In the genomic region with DNA sequence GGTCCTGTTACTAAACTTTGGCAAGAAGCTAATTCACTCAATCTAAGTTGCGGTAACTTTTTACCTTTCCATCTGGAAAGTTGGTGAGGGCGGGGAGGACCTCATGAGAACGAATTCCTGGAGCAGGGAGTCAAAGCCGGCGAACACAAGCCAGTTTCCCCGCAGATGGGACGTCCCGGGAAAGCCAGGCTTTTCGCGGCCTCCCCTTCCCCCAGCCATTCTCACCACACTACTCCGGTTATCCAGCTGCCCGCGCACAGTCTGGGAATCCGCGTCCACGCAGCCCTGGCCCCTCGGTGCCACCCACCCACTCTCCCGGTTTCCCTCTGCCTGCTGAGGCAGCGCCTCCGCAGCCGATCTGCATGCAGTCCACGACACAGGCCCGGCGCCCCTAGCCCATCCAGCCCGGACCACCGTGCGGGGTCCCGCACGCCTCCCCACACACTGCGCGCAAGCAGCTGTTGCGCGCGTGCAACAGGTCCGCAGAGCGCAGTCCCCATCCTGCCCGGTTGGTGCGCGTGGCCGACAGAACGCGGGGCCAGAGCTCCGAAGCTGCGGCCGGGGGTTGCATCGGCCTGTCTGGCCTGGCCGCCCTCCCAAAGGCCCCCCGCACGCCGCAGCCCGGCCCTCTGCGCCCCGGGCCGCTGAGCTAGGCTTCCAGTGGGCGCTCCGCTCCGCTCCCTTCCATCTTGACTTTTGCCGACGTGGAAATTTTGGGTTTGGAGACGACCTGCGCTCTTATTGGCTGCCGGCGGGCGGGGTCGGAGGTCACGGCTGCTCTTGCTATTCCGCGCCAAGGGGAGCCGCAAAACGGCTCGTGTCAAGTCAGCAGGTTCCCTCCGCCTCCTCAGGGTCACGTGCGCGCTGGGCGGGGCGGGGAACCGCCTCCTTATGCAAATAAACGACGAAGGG, we compare ENCODE assay signal across 8 mouse cellular contexts.
DNase-seq lines count a peak whose midpoint lies in the region; ATAC-seq and TF ChIP-seq lines count a peak whose summit lies in the region.

No protein-coding gene starts in this region.

- peak; percentile 83 for ATAC-seq in embryonic facial prominence, embryonic 12.5 days (ENCODE audit: insufficient number of reproducible peaks, insufficient read depth, low FRiP score, low TSS enrichment)
- ATAC-seq in limb, embryonic 14.5 days (ENCODE audit: low FRiP score, low read depth) = peak; percentile 92
- ATAC-seq in midbrain, embryonic 16.5 days = peak; percentile 90

- TF ChIP-seq POLR2A in limb, embryonic 14.5 days (IDR thresholded peaks at IDR 0.05; ENCODE audit: borderline replicate concordance, extremely low read depth, insufficient read depth, insufficient read length) = 0 out of 2 replicates have a peak, but pooled peaks have one; percentile 19

- DNase-seq in layer of hippocampus, adult 11-12 months (ENCODE audit: low spot score) = peak; percentile 45
- DNase-seq in layer of hippocampus, adult 9-10 months (ENCODE audit: low spot score) = no peak
- peak; percentile 75 for DNase-seq in heart, adult 8-10 months (ENCODE audit: low spot score)
- peak; percentile 61 to 75 for DNase-seq in kidney, adult 8-10 months
- peak; percentile 92 for DNase-seq in limb, embryonic 14.5 days (ENCODE audit: low spot score)
- peak; percentile 70 to 77 for DNase-seq in spleen, postnatal 36 days (ENCODE audit: low spot score in 2 of 2)

- peak overlapping the region; percentile 68 for H3K9ac ChIP-seq in embryonic facial prominence, embryonic 12.5 days
- H3K9ac ChIP-seq in limb, embryonic 14.5 days (ENCODE audit: low read depth, low read length, severe bottlenecking) = peak overlapping the region; percentile 93
- peak overlapping the region; percentile 64 for H3K9ac ChIP-seq in midbrain, embryonic 16.5 days (ENCODE audit: low read depth, low read length)

- H3K27me3 ChIP-seq in embryonic facial prominence, embryonic 12.5 days = no peaks in the 10 kb centered on the region
- no peaks in the 10 kb centered on the region for H3K27me3 ChIP-seq in limb, embryonic 14.5 days (ENCODE audit: control insufficient read depth, insufficient read depth, low read length)
- H3K27me3 ChIP-seq in midbrain, embryonic 16.5 days (ENCODE audit: control insufficient read depth, insufficient read depth, low read depth, low read length) = peaks cover 5% of the 10 kb centered on the region; the same call in 1 of the 2 replicates

- peak overlapping the region; percentile 77 for H3K27ac ChIP-seq in embryonic facial prominence, embryonic 12.5 days
- H3K27ac ChIP-seq in limb, embryonic 14.5 days (replicated peaks; ENCODE audit: low read depth, low read length) = peak overlapping the region; percentile 92
- peak overlapping the region; percentile 8; the same call in 1 of the 2 replicates for H3K27ac ChIP-seq in midbrain, embryonic 16.5 days (ENCODE audit: low read length)

- H3K4me2 ChIP-seq in embryonic facial prominence, embryonic 12.5 days (replicated peaks) = peak overlapping the region; percentile 72
- peak overlapping the region; percentile 80 for H3K4me2 ChIP-seq in limb, embryonic 14.5 days (replicated peaks; ENCODE audit: low read depth, low read length, severe bottlenecking)
- H3K4me2 ChIP-seq in midbrain, embryonic 16.5 days (ENCODE audit: low read length) = peak overlapping the region; percentile 98

- peaks cover 6% of the 10 kb centered on the region; the same call in 1 of the 2 replicates for H3K4me1 ChIP-seq in embryonic facial prominence, embryonic 12.5 days
- peaks cover 14% of the 10 kb centered on the region for H3K4me1 ChIP-seq in limb, embryonic 14.5 days (ENCODE audit: control insufficient read depth, insufficient read depth, low read length)
- peaks cover 3% of the 10 kb centered on the region; the same call in 1 of the 2 replicates for H3K4me1 ChIP-seq in midbrain, embryonic 16.5 days (ENCODE audit: control insufficient read depth, insufficient read depth, low read length)

- H3K36me3 ChIP-seq in embryonic facial prominence, embryonic 12.5 days = no peaks in the 10 kb centered on the region
- H3K36me3 ChIP-seq in limb, embryonic 14.5 days (ENCODE audit: control insufficient read depth, insufficient read depth, low read length) = no peaks in the 10 kb centered on the region
- no peaks in the 10 kb centered on the region for H3K36me3 ChIP-seq in midbrain, embryonic 16.5 days (ENCODE audit: control insufficient read depth, insufficient read depth, low read length)

- no peaks in the 10 kb centered on the region for H3K9me3 ChIP-seq in embryonic facial prominence, embryonic 12.5 days
- H3K9me3 ChIP-seq in limb, embryonic 14.5 days (ENCODE audit: control insufficient read depth, low read length) = no peaks in the 10 kb centered on the region
- H3K9me3 ChIP-seq in midbrain, embryonic 16.5 days (replicated peaks; ENCODE audit: control insufficient read depth, low read length, poor library complexity, severe bottlenecking) = no peaks in the 10 kb centered on the region

- peak overlapping the region; percentile 71 for H3K4me3 ChIP-seq in embryonic facial prominence, embryonic 12.5 days
- H3K4me3 ChIP-seq in limb, embryonic 14.5 days (replicated peaks; ENCODE audit: low read length) = peak overlapping the region; percentile 88
- H3K4me3 ChIP-seq in midbrain, embryonic 16.5 days (ENCODE audit: low read depth, low read length) = peak overlapping the region; percentile 74

- under 1% methylated on average over 79 of the region's 80 CpGs for WGBS in embryonic facial prominence, embryonic 12.5 days
- WGBS in limb, embryonic 14.5 days = under 1% methylated on average over 79 of the region's 80 CpGs
- WGBS in midbrain, embryonic 16.5 days = under 1% methylated on average over 78 of the region's 80 CpGs

Comparison
In these comparisons a context has a peak if more than half of its experiments do, and no peak if none do; other contexts are left out.
1. H3K27ac ChIP-seq: peak in every context shown above with its lines; median percentile 92 in limb, embryonic 14.5 days; 77 in embryonic facial prominence, embryonic 12.5 days; 8 in midbrain, embryonic 16.5 days.